Mouse (Mus musculus) cortical plate, adult 2 months (tissue): Measurements from ENCODE around the gene Unc5cl.

Experiments used
- CTCF ChIP-seq: fragments of 200-500 bp; IDR thresholded peaks from 2 replicates; pipeline ENCODE4 v1.5.1; 2011; ENCODE audit warnings: mild to moderate bottlenecking, control low read depth, low read length; ENCODE audit not compliant: insufficient read depth; ENCODE audit errors: extremely low read depth
- POLR2A ChIP-seq: fragments of 200-500 bp; IDR thresholded peaks from 2 replicates; pipeline ENCODE4 v1.6.1; 2011; ENCODE audit warnings: mild to moderate bottlenecking, low read length, control low read depth; ENCODE audit not compliant: insufficient read depth; ENCODE audit errors: extremely low read depth

DNA sequence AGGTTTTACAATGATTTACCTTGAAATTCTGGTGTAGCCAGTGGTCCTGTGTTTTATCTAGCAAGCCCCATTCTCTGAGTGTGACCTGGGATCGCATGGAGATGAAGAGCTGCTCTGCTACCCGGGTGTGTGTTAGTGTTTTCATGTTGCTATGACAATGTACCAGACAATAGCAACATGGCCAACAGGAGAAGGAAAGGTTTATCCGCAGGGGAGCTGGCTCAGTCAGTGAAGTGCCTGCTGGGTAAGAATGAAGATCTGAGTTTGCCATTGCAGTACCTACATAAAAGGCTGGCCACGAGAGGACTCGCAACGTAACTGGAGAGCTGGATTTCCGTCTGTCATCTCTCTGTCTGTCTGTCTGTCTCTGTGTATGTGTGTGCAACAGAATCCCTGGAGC, 64.3 kb downstream of the Unc5cl start:
- TF ChIP-seq CTCF, result no peak
- no peak for TF ChIP-seq POLR2A
